Mouse (Mus musculus) right cerebral cortex, postnatal 4 days (tissue): ENCODE data around the gene Map7d3.

Experiments used
- DNase-seq: peaks from one replicate; pipeline ENCODE4 v3.0.0-alpha.2; 2022

The Map7d3 gene

GRCm38 (mm10) chrX:56821765-56822603, at the start of gene Map7d3:
Map7d3 (minus strand) TSS chrX:56822326.
- DNase-seq, result no peak

DNA sequence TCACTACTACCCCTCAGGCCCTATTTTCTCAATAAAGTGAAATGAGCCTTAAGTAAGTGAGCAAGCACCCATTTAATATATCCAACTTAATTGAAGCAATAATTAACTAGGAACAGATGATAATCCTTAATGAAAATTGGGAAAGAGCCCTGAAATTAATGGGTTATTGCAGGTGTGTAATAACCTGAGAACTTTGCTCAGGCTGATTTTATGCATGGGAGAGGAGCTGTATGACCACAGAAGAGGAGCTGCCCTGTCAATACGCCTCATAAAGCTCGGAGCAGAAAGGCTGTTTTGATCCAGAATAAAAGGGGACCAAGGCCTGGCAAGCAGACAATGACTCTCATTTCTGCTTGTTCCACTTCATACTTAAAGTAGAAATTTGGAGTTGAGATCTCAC, 47.7 kb upstream of the Map7d3 start, which contains the start of gene Adgrg4:
Gene Adgrg4 (plus strand): TSS at position 301 of the 400 bp plus-strand sequence.
- no peak for DNase-seq

GRCm38 (mm10) chrX:56841255-56841654, 19.1 kb upstream of the Map7d3 start:
- DNase-seq, result no peak

- peak; percentile 9 for DNase-seq
Observed at GRCm38 (mm10) chrX:56839369-56839768, 17.2 kb upstream of the Map7d3 start.

DNA sequence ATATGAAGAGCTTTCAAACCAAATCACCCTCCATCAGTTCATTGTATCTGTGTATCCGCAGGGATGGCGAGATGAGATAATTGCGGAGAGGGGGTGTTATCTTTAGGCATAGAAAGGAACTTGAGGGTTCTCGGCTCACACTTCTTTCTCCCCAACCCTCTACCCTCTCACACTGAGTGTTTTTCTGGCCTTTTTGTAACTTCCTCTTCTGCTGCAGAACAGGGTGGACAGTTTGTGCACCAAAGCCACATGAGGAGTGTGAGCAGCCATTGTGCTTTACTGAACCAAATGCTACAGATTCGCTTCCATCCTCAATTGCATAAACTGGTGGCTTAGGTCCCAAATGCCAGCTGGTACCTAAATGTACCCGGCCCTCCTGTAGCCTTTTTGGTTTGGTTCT, 13.7 kb upstream of the Map7d3 start:
- no peak for DNase-seq

DNA sequence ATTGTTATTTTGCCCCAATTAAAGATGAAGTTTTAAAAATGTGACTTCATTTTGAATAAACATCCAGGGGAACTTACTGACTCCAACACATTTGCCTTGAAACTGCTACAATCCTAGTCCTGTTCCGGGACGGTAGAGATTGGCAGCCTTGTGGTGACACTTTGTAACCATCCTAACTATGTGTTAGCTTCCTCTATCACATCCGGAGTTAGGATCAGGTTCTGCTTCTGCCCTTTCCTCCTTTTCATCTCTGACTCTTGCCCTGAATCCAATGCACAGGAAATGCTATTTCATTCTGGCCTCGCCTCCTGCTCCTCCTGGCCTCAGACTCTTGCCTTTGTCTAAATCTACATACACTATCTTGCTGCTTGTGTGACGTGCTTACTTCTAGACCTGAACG, 5.4 kb upstream of the Map7d3 start:
- DNase-seq, result no peak

DNA sequence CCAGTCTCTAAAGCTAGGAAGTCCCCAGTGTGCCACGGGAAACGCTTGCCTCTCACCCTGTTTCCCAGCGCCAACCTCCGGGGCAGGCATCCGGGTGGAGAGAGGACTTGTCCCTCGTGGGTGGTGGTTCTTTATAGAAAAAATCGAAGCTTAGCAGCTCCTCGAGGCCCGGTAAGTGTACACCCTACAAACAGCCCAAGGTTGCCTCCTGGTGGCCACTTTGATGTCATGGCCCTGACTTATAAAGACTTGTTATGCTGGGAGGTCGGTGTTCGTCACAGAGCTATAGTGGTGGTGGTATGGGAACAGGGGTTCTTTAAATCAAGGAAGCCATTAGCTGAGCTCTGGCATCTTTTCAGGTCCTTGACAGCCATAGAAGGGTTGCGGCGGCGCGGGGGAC, 30.9 kb downstream of the Map7d3 start:
- peak; percentile 63 for DNase-seq

GRCm38 (mm10) chrX:56790591-56790990, 31.5 kb downstream of the Map7d3 start:
- DNase-seq, result no peak

DNA sequence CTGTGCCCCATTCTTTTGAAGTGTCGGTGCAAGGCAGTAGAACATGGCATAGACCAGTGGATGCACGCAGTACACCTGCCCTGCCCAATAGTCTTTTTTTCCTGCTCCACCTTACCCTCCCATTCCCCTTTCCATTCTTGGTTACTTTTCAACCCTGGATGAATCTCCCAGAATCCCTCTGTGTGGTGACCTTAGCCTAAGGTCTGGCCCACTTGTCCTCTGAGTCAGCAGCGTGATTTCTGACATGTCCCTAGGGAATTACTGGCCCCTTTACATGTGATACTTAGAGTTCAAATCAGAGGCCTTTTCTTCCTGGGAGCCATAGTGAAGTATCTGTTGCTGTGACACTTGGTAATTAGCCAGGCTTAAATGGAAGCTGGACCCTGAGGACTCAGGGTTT, 34.6 kb downstream of the Map7d3 start:
- DNase-seq, result no peak

DNA sequence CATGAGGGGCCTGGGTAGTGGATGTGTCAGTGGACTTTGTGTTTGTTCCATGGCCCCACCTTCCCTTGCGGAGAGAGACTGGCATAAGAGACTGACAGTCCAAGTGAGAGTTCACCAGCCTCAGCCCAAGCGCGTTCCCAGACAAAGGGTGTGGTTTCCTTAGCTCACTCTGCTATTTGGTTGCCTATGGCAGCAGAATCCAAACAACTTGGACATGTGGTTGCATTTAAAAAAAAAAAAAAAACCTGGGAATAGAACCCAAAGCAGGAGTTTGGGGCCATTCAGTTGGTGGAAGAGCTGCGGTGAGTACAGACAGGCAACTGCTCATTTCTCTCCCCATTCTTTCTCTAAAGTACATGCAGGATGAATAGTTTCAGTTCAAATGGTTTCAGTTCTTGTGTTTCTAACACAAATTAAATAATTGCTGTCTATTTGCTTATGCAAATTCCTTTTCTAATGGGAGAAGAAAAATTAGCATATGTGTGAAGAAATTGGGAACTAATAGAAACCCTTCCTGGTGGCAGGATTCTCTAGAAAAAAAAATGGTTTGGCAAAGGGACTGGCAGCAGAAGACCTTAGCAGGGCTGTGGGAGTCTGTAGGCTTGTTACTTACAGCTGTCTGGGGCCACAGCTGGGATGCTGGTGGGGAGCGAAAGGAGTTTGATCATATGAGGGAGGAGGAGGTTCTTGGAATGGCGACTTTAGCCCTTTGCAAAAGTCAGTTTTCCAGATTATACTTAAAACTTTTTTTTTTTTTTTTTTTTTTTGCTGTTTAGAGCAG, 35.7 kb downstream of the Map7d3 start:
- no peak for DNase-seq

DNA sequence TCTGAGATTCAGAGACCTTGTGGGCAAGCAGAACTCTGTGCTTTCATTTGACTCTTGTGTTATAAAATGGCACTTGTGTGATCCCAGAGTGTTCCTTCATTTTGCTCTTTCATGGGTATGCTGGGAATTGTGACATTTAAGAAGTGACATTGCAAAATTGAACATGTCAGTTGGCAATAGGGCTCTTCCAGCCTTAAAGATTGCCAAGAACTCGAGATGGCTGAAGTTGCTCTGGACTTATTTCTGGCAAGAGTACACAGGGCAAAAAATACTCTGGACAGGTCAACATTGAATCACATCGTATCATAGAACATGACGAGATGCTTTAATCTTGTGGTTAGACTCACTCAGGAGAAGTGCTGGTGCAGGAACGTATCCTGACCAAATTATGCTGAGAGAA, 48.8 kb downstream of the Map7d3 start:
- DNase-seq, result no peak

- no peak for DNase-seq
Observed at GRCm38 (mm10) chrX:56771751-56772150, 50.4 kb downstream of the Map7d3 start.

- no peak for DNase-seq
Observed at GRCm38 (mm10) chrX:56769838-56770237, 52.3 kb downstream of the Map7d3 start.

GRCm38 (mm10) chrX:56760257-56760760, 61.8 kb downstream of the Map7d3 start:
- no peak for DNase-seq

- DNase-seq, result no peak
Observed at GRCm38 (mm10) chrX:56756352-56756751, 65.8 kb downstream of the Map7d3 start.

- DNase-seq, result peak; percentile 11
Observed at GRCm38 (mm10) chrX:56755646-56756045, 66.5 kb downstream of the Map7d3 start.

GRCm38 (mm10) chrX:56753317-56754289, 68.5 kb downstream of the Map7d3 start:
- no peak for DNase-seq

DNA sequence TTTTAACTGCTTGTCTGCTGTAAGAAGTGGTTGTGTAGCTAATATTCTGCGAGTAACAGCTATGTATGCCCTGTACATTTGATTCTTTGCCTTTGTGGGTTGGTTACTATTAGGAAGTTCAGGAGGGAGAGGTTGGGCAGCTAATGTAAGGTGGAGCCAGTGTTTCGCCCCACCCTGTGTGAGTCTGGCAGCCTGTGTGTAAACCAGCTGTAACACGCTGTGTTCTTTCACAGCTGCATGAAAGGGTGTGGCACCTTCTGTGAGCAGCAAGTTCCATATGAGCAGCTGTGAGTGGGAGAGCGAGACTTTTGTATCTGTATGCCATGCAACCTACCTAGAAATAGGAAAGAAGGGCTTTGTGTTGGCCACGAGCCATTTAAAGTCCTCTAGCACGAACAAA, 70.0 kb downstream of the Map7d3 start:
- no peak for DNase-seq

DNA sequence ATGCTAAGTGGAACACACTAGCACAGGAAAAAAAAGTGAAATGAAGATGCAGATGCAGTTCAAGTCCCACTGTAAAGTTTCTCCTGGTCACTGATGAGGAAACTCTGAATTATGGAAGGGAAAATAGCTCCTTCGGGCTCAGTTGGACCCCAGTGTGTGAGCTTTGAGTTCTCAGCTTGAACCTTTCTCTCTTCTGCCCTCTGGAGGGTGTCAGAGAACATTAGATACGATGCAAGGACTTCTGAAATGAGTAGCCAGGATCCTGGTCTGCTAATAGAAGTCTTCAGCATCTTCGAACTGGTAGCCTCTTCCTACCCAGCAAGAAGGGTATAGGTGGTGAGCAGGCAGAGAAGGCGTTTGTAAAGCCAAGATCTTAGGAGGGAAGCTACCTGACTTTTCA, 70.6 kb downstream of the Map7d3 start:
- DNase-seq, result no peak
